Mouse (Mus musculus) left cerebral cortex, postnatal 4 days (tissue): Measurements from ENCODE around the gene Gm4737. TPM values are rescaled to one million over a fixed set of nuclear protein-coding genes. Genes with fewer than 3 reads are reported as not detected.

Experiments used
- total RNA-seq, 2 experiments: library from RNA; stranded (reverse); gene quantifications; 2 replicates each; pipeline ENCODE4 v1.2.3; 2021

Gene Gm4737
- total RNA-seq, 2 experiments from 2014 or later: 16.7 to 18.1 TPM

Other genes starting within 250 kb of the Gm4737 start
- gene Phldb2, start 201.5 kb downstream of the Gm4737 start, total RNA-seq: 10 to 100 TPM; 10.9 to 11.9 TPM
- gene Plcxd2, start 144.9 kb downstream of the Gm4737 start, total RNA-seq: 10 to 100 TPM; 72.0 to 77.1 TPM
- under 1 TPM in 1 of 2 experiments, not detected in 1; 0.16 TPM for gene Cd96, start 34.8 kb downstream of the Gm4737 start, total RNA-seq